Mouse (Mus musculus): ENCODE results near the gene Hoxa1.

Gene Hoxa1

GRCm38 (mm10) chr6:52189172-52189591 is 31.1 kb upstream of the Hoxa1 start:
- DNase-seq = no peak

GRCm38 (mm10) chr6:52186500-52186899 is 28.4 kb upstream of the Hoxa1 start:
- DNase-seq = no peak

- no peak for DNase-seq
Observed at GRCm38 (mm10) chr6:52185834-52186233, 27.7 kb upstream of the Hoxa1 start.

GRCm38 (mm10) chr6:52185222-52185621 is 27.1 kb upstream of the Hoxa1 start:
- no peak for DNase-seq

DNA sequence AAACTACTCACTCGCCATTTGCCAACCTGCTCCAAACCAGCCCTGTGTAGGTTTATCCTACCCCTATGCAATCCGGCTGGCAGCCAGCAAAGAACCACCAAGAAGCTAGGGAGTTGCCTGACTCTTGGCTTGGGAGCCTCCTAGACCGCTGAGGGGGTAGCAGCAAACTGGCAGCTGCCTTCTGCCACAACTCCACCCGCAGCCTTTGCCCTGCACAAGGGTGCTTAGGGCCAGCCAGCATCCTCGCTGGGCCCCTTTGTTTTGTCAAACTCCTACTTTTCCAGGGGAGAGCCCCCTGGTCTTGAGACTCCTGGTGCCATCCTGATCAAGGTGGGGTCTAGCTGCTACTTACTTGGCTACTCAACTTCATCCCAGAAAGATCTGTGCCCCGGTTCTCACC is 26.6 kb upstream of the Hoxa1 start:
- DNase-seq = no peak

- DNase-seq = no peak
Observed at GRCm38 (mm10) chr6:52183311-52184080, 25.4 kb upstream of the Hoxa1 start.

DNA sequence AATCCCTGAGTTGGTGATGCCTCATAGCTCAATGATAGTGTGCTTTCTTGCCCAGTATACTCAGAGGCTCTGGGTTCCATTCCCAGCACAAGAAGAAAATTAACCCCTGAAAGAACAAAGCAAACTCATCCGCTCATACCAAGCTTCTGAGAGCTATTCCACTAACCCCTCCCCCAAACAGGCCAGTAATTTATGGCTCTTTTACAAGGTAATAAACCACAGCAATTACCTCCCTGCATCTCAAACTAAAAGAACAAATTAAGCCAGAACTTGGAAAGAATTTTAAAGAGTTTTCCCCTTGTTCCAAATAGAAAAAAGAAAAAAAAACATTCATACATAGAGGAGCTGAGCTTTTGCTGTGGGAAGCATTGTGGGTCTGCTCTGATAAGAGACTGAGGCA is 24.7 kb upstream of the Hoxa1 start:
- DNase-seq = no peak

DNA sequence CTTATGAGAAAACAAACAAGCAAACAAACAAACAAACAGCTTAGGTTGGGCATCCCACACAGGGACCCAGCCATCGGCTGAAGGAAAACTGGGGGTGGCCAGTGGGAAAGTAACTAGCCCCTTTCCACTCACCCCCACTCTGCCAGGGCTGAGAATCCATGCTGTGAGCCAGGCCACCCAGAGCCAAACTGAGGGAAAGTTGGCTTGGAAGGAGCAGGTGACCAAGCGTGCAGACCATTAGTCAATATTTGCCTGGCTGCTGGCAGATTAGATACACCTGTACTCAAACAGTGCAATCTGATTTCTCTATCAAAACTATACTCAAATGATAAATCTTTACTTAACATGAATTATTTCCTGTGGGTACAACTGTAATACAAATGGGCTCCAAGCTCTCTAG is 23.9 kb upstream of the Hoxa1 start:
- no peak for DNase-seq

DNA sequence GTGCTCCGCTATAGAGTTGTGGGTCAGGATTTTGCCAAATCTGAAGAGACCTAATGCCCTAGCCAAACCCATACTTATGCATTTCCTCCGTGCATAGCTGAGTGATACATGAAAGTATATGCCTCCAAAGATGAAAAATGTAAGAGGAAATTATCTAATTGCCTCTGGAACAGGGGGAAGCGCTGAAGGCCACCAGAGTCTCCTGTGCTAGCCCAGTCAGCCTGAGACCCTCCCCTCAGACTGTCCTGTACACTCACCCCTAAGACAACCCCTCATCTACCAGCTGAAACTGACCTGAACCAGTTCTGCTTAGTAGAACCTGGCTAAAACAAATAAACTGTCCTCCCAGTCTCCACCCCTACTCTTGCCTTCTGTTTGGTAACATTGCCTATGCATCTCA is 22.6 kb upstream of the Hoxa1 start:
- no peak for DNase-seq

DNA sequence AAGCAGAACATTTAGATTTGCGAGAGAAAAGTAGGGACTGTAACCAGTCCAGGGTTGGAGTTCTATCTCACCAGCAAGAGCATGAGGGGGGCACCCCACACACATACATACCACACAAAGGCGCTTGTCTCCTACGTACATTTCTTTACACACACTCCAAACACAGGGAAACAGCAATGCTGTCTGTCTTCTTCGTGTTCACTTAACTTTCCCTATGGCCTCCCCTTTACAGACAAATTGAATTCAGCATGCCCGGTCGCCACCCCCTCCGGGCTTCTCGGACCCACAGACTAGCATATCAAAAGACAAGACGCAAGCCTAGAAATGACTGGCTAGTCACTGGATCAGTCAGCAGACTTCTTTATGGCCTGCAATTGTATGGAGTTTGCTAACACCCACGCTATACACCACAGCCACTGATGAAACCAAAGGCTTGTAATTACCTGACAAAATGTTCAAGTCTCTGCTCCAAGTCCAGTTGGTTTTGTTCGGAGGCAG is 22.1 kb upstream of the Hoxa1 start:
- no peak for DNase-seq

DNA sequence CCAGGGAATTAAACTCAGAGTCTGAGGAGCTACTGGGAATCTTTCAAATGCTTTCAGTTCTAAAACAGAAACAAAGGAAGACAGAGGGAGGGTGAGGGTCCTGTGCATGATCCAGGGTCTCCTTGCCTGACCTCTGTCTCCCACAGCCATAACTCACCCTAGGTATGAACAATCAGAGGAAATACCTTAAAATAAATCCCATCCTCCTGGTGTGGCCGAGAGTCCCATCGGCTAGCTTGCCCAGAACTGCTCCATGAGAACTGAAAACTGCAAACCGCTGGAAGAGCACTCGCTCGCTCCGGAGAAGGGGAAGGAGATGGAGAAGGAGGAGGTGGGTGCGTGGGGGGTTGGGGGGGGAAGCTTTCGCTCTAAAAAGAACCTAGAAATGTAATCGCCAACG is 21.6 kb upstream of the Hoxa1 start:
- no peak for DNase-seq

DNA sequence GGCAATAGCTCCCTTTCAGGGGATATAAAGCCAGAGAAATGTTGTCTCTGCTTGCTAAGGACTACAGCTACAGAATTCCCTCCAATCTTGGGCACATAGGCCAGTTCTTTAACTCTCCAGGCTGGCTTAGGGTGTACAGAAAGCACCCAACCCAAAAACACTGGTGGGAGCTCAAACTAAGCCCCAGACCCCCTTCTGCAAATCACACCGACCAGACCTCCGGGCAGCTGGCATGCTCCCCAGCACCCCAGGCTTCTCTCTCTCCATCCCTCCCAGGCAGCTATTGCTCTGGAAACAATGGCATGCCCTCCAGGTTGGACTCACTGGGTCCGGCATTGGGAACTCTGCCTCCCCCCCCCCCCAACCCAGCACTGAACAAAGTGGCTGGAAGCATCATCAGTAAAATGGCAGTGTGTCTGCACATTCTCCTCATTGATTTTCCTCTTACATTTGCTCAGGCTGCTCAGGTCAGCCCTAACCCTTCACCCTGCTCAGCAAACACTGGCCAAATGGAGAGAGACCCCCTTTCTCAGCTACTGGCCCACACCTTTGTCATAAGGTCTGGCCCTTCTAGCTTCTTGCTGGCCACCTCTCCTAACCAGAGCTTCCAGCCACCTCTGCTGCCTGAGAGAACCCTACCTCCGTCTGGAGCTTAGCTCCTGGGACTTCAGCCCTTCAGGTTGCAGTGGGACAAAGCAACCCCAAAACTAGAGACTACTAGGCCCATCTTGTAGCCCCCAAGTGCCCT is 21.0 kb upstream of the Hoxa1 start:
- no peak for DNase-seq

DNA sequence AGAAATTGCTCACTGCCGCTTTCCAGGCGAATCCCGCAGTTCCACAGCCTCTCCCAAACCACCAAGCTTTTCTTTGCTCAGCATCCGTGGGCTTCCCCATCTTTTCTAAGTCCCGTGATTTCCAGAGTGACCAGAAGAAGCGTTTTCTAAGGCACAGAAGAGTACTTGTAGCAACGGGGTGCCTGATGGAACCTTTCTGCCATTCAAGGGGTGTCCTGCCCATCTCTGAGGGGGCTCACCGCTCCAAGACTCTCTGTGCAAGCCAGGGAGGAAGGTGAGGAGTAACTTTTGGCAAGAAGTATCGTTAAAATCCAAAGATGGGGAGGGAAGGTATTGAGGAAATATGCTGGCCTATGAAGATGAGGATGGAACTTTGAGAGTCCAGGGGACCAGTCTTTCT is 19.7 kb upstream of the Hoxa1 start:
- no peak for DNase-seq

DNA sequence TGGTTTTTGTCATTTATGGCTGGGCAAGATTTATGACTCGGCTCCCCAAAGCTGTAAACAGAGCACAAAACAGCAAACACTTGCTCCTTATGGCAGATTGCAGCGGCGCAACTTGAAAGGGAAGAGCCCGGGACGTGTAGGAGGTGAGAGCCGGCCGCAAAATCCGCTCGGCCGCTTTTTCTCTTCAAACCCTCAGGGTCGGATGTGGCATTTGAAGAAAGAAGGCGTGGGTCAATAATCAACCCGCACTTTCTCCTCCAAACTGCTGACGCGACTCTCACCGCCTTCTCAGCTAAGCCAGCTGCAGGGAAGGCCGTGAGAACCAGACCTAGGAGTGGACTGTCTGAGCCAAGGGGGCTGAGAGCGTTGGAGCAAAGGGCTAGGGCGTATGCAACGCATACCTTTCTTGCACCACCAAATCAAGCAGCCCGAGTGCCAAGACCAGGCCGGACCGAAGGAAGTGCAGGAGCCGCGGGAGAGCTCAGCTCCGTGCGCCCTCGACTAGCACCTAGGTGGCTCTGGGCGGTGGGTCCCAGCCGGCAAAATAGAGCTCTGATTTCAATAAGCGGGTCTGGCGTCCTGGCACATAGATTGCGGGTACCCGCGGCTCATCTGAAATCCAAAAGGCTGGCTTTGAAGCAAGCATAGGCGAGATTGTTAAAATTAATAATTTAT is 19.1 kb upstream of the Hoxa1 start, which contains the start of gene 5730596B20Rik:
5730596B20Rik (plus strand) TSS at position 438 of the 675 bp plus-strand sequence.
- DNase-seq = no peak

DNA sequence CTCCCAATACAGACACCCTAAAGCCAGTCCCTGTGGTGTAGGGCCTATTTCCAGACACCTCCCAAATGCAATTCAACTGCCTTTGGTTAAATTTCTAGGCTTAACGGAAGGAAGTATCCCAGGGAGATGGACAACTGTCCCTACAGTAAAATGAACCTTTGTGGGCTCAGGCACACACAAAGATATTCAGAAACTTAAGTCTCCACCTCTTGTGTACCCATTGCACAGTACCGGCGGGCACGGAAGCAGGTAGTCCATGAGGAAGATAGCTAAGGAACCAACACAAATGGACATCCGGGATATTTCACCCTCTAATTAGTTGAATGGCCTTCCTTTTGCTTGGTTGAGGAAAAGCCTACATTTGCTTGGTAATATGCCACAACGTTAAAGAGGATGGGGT is 18.3 kb upstream of the Hoxa1 start:
- no peak for DNase-seq

DNA sequence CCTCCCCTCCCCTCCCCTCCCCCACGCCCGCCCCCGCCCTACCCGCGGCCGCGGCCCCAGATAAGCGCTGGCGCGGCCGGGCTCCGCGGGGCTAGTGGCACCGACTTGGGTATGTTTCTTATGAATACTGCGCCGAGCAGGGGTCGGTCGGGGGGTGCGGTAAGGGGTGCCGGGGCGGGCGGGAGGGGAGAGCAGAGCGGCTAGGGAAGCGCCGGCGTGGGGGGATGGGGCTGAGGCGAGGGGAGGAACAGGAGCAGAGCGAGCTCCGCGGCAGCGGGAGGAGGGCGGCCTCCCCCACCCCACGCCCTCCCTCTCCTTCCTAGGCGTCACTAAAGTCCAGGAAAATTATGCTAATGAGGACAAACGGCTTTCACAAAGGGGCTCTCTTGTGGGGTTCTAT is 17.7 kb upstream of the Hoxa1 start:
- no peak for DNase-seq

DNA sequence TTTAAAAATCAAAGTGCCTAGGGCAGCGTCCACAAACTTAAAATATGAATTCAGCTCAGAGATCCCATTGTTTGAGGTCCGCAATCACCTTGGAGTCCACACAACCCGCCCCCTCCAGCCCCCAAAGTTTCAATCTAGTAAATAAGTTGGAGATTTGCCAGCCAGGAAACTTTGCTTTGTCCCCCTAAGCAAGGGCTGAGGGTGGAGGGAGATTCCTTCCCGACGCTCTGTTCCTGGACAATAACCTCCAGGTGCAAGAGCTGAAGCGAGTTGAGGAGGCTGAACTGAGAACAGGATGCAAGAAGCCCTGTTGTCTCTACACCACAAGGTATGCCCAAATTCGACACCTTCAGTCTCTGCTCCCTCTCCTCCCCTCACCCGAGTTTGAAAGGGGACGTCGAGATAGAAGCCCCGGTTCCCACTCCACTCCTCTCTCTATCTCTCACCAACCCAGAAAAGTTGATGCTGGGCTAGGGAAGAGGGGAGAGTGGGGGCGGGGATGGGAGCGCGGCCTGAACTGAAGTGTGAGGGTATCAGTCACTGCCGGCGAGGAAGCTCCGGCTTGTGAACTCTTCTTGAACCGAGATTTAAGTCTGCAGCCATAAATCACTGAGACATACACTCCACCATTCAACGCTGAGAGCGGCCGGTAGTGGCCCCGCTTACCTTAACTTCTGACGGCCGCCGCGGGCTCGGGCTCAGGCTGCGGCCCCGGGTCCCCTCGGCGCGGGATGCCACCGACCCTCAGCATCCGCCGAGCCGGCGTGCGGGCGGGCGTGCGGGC is 17.0 kb upstream of the Hoxa1 start:
- no peak for DNase-seq

DNA sequence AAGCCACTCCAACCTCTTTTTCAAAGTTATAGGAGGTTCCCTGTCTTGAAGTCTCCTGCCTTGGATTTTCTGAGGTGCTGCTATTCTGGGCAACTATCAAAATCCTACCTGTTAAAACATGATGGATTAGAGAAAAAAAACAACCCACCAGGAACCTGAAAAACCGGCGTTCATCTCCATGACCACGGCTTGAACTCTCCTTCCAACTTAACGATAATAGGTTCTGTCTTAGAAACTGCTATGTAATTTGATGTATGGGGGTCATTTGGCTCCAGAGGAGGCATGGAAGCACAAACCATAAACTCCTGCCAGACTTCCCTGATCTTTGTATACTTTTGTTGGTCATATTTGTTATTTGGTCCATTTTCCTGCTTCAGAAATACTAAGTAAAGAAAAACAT is 15.5 kb upstream of the Hoxa1 start:
- DNase-seq = no peak

DNA sequence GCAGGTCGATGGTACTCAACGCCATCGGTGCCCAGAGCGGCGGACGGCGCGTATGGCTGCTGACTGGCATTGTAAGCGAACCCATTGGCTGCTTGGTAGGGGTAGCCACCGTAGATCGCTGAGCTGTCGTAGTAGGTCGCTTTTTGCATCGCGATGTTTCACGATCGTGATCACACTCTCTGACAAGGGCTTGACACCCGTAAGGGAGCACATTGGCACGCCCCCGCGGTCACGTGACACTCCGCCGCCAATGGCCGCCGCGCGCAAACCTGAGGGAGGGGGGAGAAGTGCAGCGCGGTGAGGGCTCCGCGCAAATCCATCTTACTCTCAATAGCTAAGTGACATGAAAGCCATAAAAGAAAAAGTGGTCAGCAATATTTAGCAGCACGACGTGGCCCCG is 14.4 kb upstream of the Hoxa1 start:
- no peak for DNase-seq

DNA sequence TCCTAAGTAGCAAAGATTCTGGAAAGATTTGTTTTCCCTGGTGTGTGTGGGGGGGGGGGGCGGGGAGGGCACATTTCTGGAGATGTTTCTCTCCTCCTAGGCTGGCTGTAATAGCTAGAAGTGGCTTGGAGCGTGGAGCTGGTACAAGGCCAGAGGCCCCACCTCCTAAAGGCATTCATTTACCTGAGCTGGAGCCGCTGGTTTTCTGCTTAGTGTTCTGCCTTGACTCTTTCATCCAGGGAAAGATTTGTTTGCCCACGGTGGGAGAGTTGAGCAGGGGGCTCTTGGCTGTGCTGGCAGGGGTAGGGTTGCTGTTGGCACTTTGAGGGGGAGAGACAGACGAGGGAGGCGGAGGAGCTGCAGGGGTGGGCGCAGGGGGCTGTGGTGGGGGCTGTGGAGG is 13.8 kb upstream of the Hoxa1 start:
- no peak for DNase-seq

DNA sequence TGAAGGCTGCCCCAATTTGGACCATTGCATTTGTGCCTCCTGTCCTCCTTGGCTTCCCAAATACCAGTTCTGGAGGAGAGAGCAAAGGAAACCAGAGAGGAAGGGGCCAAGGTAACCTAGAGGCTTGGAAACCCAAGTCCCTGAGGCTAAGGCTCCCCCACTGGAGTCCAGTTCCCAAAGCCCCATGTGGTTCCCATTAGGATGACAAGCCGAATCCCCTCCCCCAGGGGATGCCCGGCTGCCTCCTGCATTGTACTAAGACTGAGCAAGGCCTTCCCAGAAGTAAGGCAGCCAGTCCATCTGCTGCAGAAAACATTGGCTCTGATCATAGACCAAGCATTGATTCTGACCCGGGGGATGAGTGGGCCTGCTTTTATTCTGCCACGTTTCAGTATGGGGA is 13.2 kb upstream of the Hoxa1 start:
- no peak for DNase-seq

DNA sequence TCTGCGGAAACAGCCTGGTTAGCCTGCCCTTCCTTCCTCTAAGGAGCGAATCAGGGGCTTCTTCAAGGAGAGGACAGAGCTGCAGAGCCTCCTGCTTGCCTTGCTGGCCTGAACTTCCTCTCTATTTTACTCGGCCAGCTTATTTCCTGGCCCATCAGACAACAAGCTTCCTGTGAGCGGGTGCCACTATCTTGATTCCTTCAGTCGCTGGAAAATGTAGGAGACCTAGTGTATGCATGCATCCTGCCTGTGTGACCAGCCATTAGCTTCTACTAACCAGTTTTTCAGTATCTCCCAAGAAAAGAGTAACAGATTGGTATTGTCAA is 12.7 kb upstream of the Hoxa1 start:
- DNase-seq = no peak

All from thymus, adult 18-20 months (tissue).